Mouse (Mus musculus) mouse trophoblast stem cell (cell line): ENCODE measurements around the gene Wbp1l.
"Not testable (repeated sequence)": the region's sequence is repeated elsewhere in the genome, so short reads cannot be mapped to it uniquely, and the experiment has no call there.

ENCODE experiments used
- in situ Hi-C, 2 experiments: fragments of 300-500 bp; cut with MseI, MboI; formaldehyde crosslinking; loops; 2 replicates in 1 of 2; 3 replicates in 1 of 2; pipeline ENCODE4 v1.15.1; 2025

Gene Wbp1l

GRCm38 (mm10) chr19:46598720-46599252 is at the start of gene Wbp1l:
Gene Wbp1l (plus strand): TSS chr19:46599084.
- in situ Hi-C loops = no loop called here

GRCm38 (mm10) chr19:46550385-46550784 is 48.5 kb upstream of the Wbp1l start:
- in situ Hi-C loops = no loop called here

- in situ Hi-C loops = no loop called here
These were observed 46.4 kb upstream of the Wbp1l start for GRCm38 (mm10) chr19:46552496-46552895.

GRCm38 (mm10) chr19:46553541-46553955 is 45.3 kb upstream of the Wbp1l start:
- in situ Hi-C loops = no loop called here

GRCm38 (mm10) chr19:46558009-46558408 is 40.9 kb upstream of the Wbp1l start:
- in situ Hi-C loops = no loop called here

GRCm38 (mm10) chr19:46558631-46559030 is 40.3 kb upstream of the Wbp1l start:
- in situ Hi-C loops = no loop called here

DNA sequence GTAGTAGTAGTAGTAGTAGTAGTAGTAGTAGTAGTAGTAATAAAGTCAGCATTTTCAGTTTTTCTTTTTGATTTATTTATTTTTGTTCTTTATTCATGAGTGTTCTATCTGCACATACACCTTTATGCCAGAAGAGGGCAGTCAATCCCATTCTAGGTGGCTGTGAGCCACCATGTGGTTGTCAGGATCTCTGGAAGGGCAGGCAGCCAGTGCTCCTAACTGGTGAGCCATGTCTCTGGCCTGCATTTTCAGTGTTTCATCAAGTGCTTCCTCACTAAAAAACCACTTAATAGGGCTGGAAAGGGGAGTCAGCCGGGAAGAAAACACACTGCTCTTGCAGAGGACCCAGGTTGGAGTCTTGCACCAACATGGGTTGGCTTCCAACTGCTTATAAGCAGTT is 36.8 kb upstream of the Wbp1l start:
- in situ Hi-C loops = no loop called here

GRCm38 (mm10) chr19:46562581-46563515 is 36.0 kb upstream of the Wbp1l start:
- in situ Hi-C loops = no loop called here

DNA sequence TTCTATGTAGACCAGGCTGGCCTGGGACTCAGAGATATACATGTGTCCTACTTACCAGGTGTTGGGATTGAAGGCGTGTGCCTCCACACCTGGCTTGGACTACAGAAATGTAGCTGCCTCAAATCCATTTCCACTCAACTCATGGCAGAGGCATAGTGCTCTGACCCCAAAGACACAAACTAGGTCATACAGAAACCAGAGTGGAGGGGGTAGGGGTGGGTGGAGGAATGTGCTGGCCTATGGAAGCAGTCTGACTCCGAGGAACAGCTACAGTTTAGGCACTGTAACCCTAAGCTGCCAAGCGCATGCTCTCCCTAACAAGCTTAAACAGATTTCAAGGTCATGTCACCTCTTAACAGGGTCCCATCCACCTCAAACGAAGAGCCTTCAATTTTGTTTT is 35.3 kb upstream of the Wbp1l start:
- in situ Hi-C loops = no loop called here

DNA sequence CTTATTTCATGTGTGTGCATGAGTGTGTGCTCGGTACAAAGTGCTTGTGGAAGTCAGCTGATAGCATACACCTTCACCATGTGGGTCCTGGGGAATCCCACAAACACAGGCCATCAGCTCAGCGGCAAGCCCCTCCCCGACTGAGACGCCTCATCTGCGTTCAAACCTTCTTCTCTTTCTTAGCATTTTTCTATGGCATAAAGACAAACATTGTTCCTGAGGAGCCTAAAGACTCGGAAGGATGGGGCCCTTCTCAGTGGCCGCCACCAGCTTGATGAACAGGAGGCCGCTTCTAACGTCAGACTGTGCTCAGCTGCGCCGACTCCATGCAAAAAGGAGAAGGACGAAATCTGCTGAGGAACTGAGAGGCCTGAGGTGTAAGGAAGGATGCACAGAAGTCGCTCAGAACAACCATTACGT is 34.8 kb upstream of the Wbp1l start:
- in situ Hi-C loops = no loop called here

DNA sequence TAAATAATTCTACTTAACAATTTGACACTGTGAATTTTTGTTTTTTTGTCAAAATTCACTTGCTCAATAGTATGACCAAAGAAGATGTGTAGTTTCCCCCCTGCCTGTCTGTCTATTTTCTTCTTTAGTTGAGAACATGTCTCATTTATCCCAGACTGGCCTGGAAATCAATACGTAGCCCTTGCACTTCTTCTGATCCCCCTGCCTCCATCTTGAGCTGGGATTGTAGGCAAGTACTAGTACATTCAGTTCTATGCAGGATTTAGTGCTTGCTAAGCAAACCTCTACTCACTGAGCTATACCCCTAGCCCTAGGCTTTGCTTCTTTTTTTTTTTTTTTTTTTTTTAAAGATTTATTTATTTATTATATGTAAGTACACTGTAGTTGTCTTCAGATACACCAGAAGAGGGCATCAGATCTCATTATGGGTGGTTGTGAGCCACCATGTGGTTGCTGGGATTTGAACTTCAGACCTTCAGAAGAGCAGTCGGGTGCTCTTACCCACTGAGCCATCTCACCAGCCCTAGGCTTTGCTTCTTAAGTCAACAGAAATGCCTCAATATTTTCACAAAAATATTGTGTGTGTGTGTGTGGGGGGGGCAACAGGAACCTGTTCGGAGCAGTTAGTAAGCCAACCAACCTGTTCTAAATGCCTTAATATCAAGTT is 27.5 kb upstream of the Wbp1l start:
- in situ Hi-C loops = not testable (repeated sequence)

- in situ Hi-C loops = no loop called here
These were observed 27.0 kb upstream of the Wbp1l start for GRCm38 (mm10) chr19:46571878-46572244.

GRCm38 (mm10) chr19:46572548-46572947 is 26.3 kb upstream of the Wbp1l start:
- in situ Hi-C loops = no loop called here

GRCm38 (mm10) chr19:46572951-46573937 is 25.6 kb upstream of the Wbp1l start, which contains the start of the genes Arl3 and Sfxn2:
Gene Arl3 (minus strand): TSS chr19:46573198.
Gene Sfxn2 (plus strand): TSS chr19:46573365.
- in situ Hi-C loops = no loop called here

GRCm38 (mm10) chr19:46573990-46574389 is 24.9 kb upstream of the Wbp1l start:
- in situ Hi-C loops = no loop called here

- in situ Hi-C loops = no loop called here
These were observed 23.7 kb upstream of the Wbp1l start for GRCm38 (mm10) chr19:46575196-46575595.

DNA sequence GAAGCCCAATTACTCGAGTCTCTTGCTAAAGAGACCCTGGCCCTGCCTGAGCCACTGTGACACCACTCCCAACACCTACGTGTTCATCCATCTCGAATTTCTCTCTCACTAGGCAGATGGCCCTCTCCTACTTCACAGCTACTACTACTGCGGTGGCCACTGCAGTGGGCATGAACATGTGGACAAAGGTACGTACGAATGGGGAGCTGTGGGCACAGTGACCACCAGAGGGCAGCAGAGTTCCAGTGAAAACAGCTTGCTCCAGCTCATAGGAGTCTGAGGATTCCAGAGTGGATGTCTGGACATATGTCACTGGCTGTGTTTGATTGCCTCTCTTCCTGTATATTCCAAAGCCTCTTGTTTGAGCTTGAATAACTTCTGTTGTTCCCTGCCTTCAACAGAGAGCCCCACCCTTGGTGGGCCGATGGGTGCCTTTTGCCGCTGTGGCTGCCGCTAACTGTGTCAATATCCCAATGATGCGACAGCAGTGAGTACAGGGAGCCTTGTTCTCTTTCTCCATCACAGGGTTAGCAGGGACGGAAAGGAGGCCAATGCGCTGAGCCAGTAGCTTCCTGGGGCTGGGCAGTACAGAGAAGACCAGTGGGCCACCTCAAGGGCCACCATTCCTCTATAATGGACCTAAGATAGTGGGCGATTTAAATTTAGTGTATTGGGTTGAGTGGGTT is 10.9 kb upstream of the Wbp1l start:
- in situ Hi-C loops = loop anchor here (10.0 kb wide), 1 partner anchor 157 kb away; no protein-coding TSS in a partner anchor

GRCm38 (mm10) chr19:46591575-46591974 is 7.3 kb upstream of the Wbp1l start:
- in situ Hi-C loops = no loop called here

- in situ Hi-C loops = no loop called here
These were observed 6.0 kb upstream of the Wbp1l start for GRCm38 (mm10) chr19:46592751-46593439.

DNA sequence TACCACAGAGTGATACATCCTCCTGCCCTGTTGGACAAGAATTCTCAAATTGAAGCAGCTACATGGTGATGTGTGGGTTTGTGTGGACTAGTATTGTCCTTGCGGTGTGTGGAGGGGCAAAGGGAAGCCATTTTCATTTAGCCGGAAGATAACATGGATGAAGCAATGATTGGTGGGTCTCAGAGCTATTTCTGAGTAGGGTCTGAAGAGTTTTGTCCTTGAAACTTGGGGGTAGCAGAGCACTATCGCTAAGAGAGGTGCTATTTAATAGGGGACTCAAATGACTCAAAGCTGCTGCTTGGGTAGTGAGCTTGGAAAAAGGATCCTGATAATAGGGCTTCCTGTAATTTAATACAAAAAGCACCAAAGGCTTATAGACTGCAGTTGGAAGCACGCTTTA is 697 bp upstream of the Wbp1l start:
- in situ Hi-C loops = no loop called here
